Mouse (Mus musculus) olfactory bulb, adult 2 months (tissue): ENCODE measurements around the gene Rpl29. TPM values are rescaled to one million over a fixed set of nuclear protein-coding genes. Genes with fewer than 3 reads are reported as not detected.

Experiments used
- H3K27ac ChIP-seq: fragments of 200-500 bp; 2 replicates; pipeline ENCODE4 v1.5.1; 2012; ENCODE audit warnings: low read depth, low read length; ENCODE audit not compliant: insufficient read depth
- H3K4me1 ChIP-seq: fragments of 200-500 bp; 2 replicates; pipeline ENCODE4 v1.6.1; 2012; ENCODE audit warnings: low read length; ENCODE audit not compliant: control insufficient read depth, insufficient read depth
- H3K4me3 ChIP-seq: fragments of 200-500 bp; 2 replicates; pipeline ENCODE4 v1.5.1; 2012; ENCODE audit warnings: mild to moderate bottlenecking, low read depth, low read length, moderate library complexity; ENCODE audit not compliant: insufficient read depth
- CTCF ChIP-seq: fragments of 200-500 bp; IDR thresholded peaks from 2 replicates; pipeline ENCODE4 v1.5.1; 2012; ENCODE audit warnings: low read depth, mild to moderate bottlenecking, low read length, moderate library complexity; ENCODE audit not compliant: insufficient read depth
- POLR2A ChIP-seq: fragments of 200-500 bp; IDR thresholded peaks from 2 replicates; pipeline ENCODE4 v1.6.1; 2012; ENCODE audit warnings: mild to moderate bottlenecking, low read depth, low read length, moderate library complexity; ENCODE audit not compliant: insufficient read depth
- WGBS: fragments of 180-500 bp; shearing (Covaris S2); methylation state at CpG from one replicate; pipeline ENCODE4 v1.1.7; 2018; 5-methylcytosine and 5-hydroxymethylcytosine counted together
- polyA plus RNA-seq: library from polyadenylated mRNA; stranded (reverse); fragments of >200 nt; gene quantifications from 2 replicates; pipeline ENCODE4 v1.2.4, GENCODE M21; 2012; ENCODE audit warnings: low replicate concordance; ENCODE audit not compliant: missing spikeins, insufficient read depth, insufficient read length

Gene Rpl29
- polyA plus RNA-seq, 1 experiment = not detected

GRCm38 (mm10) chr9:106465571-106466200 lies 36.4 kb downstream of the Rpl29 start, which contains the start of gene Gpr62:
TSS of gene Gpr62 (minus strand) at chr9:106465938.
- Histone ChIP-seq H3K4me3 (peak within 1 kb of the TSS; percentile 77), H3K27ac (peak within 1 kb of the TSS; percentile 93), H3K4me1 (peaks cover 14% of the 10 kb centered on the region)
- 19% methylated on average over 26 of the region's 26 CpGs for WGBS
- TF ChIP-seq POLR2A = no peak
- no peak for TF ChIP-seq CTCF

GRCm38 (mm10) chr9:106466721-106467120 lies 37.5 kb downstream of the Rpl29 start:
- Histone ChIP-seq H3K4me1 (peaks cover 21% of the 10 kb centered on the region), H3K4me3 (no peak overlapping the region), H3K27ac (no peak overlapping the region)
- no peak for TF ChIP-seq POLR2A
- 95% methylated on average over 6 of the region's 6 CpGs for WGBS

- Histone ChIP-seq H3K4me3 (no peak overlapping the region), H3K27ac (no peak overlapping the region), H3K4me1 (peaks cover 29% of the 10 kb centered on the region)
- TF ChIP-seq CTCF (no peak), POLR2A (no peak)
- 94% methylated on average over 7 of the region's 7 CpGs for WGBS
Observed at GRCm38 (mm10) chr9:106467746-106468145, 38.5 kb downstream of the Rpl29 start.

- 74% methylated on average over 6 of the region's 6 CpGs for WGBS
Observed at GRCm38 (mm10) chr9:106469317-106469716, 40.1 kb downstream of the Rpl29 start.

GRCm38 (mm10) chr9:106469776-106470175 lies 40.5 kb downstream of the Rpl29 start:
- Histone ChIP-seq H3K27ac (no peak overlapping the region), H3K4me1 (peaks cover 36% of the 10 kb centered on the region), H3K4me3 (no peak overlapping the region)
- TF ChIP-seq POLR2A (no peak), CTCF (no peak)
- 72% methylated on average over 9 of the region's 9 CpGs for WGBS

More at GRCm38 (mm10) chr9:106469317-106469716, 40.1 kb downstream of the Rpl29 start:
- H3K27ac ChIP-seq = no peak overlapping the region
- H3K4me1 ChIP-seq = peaks cover 36% of the 10 kb centered on the region
- TF ChIP-seq CTCF (no peak), POLR2A (no peak)
- no peak overlapping the region for H3K4me3 ChIP-seq

- no peak overlapping the region for H3K4me3 ChIP-seq
- 64% methylated on average over 14 of the region's 14 CpGs for WGBS
- H3K27ac ChIP-seq = peak overlapping the region; percentile 10; the same call in 1 of the 2 replicates
- TF ChIP-seq CTCF (no peak), POLR2A (no peak)
- peaks cover 38% of the 10 kb centered on the region for H3K4me1 ChIP-seq
Observed at GRCm38 (mm10) chr9:106470991-106471750, 41.9 kb downstream of the Rpl29 start.

GRCm38 (mm10) chr9:106471892-106472291 lies 42.6 kb downstream of the Rpl29 start:
- peak overlapping the region; percentile 10; the same call in 1 of the 2 replicates for H3K27ac ChIP-seq
- H3K4me1 ChIP-seq = peaks cover 42% of the 10 kb centered on the region
- TF ChIP-seq POLR2A (no peak), CTCF (no peak)
- WGBS = 27% methylated on average over 5 of the region's 5 CpGs
- H3K4me3 ChIP-seq = no peak overlapping the region

GRCm38 (mm10) chr9:106472321-106472720 lies 43.1 kb downstream of the Rpl29 start:
- Histone ChIP-seq H3K4me3 (no peak overlapping the region), H3K27ac (no peak overlapping the region), H3K4me1 (peaks cover 42% of the 10 kb centered on the region)
- TF ChIP-seq POLR2A (no peak), CTCF (no peak)
- WGBS = 75% methylated on average over 4 of the region's 4 CpGs

- TF ChIP-seq POLR2A (no peak), CTCF (no peak)
- no peak overlapping the region for H3K4me3 ChIP-seq
- H3K27ac ChIP-seq = no peak overlapping the region
- 93% methylated on average over 16 of the region's 16 CpGs for WGBS
- H3K4me1 ChIP-seq = peaks cover 45% of the 10 kb centered on the region
Observed at GRCm38 (mm10) chr9:106473081-106473752, 44.0 kb downstream of the Rpl29 start.

GRCm38 (mm10) chr9:106473753-106474105 lies 44.5 kb downstream of the Rpl29 start:
- TF ChIP-seq POLR2A = no peak
- no peak for TF ChIP-seq CTCF
- H3K27ac ChIP-seq = no peak overlapping the region
- no peak overlapping the region for H3K4me3 ChIP-seq
- peaks cover 46% of the 10 kb centered on the region for H3K4me1 ChIP-seq
- 77% methylated on average over 5 of the region's 5 CpGs for WGBS
